Mouse (Mus musculus) lung, adult 2 months (tissue): Measurements from ENCODE around the gene Akap12.

Experiments
- CTCF ChIP-seq: fragments of 200-500 bp; IDR thresholded peaks from 2 replicates; pipeline ENCODE4 v1.5.1; 2011; ENCODE audit warnings: mild to moderate bottlenecking, low read length, control low read depth; ENCODE audit not compliant: insufficient read depth
- POLR2A ChIP-seq: fragments of 200-500 bp; IDR thresholded peaks from 2 replicates; pipeline ENCODE4 v1.6.1; 2011; ENCODE audit warnings: low read depth, mild to moderate bottlenecking, control low read depth, low read length, borderline replicate concordance; ENCODE audit errors: extremely low read depth

DNA sequence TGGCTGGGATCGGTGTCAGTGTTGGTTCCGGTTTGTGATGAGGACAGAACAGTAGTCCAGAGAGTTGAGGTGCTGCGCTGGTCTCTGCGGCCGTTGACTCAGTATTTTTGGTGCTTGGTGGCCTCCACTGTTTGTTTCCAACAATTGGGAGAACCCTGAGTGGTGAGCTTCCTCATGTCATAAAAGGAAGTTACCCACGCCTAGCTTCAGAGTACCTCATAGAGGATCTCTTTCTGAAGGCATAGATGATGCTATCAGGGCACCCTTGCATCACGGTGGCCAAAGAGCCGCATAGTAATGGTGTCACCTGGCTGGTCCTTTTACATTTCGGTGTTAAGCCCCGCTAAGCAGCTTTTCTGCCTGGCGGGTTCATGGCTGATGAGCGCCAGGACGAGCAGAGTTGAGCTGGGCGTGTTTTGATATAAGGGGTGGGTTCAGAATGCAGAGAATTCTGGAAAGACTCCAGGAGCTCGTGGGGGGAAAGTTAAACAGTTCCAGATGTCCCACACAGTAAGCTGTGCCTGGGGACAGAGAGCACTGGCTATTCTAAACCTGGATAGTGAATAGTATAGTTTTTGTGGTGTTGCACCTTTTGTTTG lies 72.8 kb downstream of the Akap12 start:
- TF ChIP-seq POLR2A (no peak), CTCF (no peak)
